Mouse (Mus musculus) c-Kit-positive CD71-positive TER-119-positive erythroid progenitor cells, embryonic 14.5 days (primary cell): ENCODE measurements at regions not wholly inside any gene's neighbourhood (a gene's known extent, or its start where the extent isn't known, plus 50 kb on each side); places are given as distances from the start of the nearest gene placed in this dataset.

ENCODE experiments used
- DNase-seq: peaks from one replicate; pipeline ENCODE4 v3.0.0-alpha.2; 2013; ENCODE audit warnings: low spot score

GRCm38 (mm10) chr8:89646946-89647345 is 603.0 kb upstream of the Sall1 start:
- DNase-seq, result no peak

- no peak for DNase-seq
Measured at GRCm38 (mm10) chr8:89641339-89641738, 597.4 kb upstream of the Sall1 start.

GRCm38 (mm10) chr8:89634864-89635263 is 590.9 kb upstream of the Sall1 start:
- DNase-seq, result no peak

- no peak for DNase-seq
Measured at GRCm38 (mm10) chr8:89632304-89632703, 588.3 kb upstream of the Sall1 start.

- no peak for DNase-seq
Measured at GRCm38 (mm10) chr8:89630540-89630939, 586.6 kb upstream of the Sall1 start.

GRCm38 (mm10) chr8:89618089-89618488 is 574.1 kb upstream of the Sall1 start:
- DNase-seq, result peak; percentile 6

GRCm38 (mm10) chr8:89615863-89616558 is 572.0 kb upstream of the Sall1 start:
- no peak for DNase-seq

GRCm38 (mm10) chr8:89609074-89609473 is 565.1 kb upstream of the Sall1 start:
- no peak for DNase-seq

- DNase-seq, result no peak
Measured at GRCm38 (mm10) chr8:89605905-89606468, 562.0 kb upstream of the Sall1 start.

GRCm38 (mm10) chr8:89604461-89604860 is 560.5 kb upstream of the Sall1 start:
- no peak for DNase-seq

- no peak for DNase-seq
Measured at GRCm38 (mm10) chr8:89596380-89596779, 552.4 kb upstream of the Sall1 start.

GRCm38 (mm10) chr8:89583091-89583490 is 539.1 kb upstream of the Sall1 start:
- DNase-seq, result no peak

- DNase-seq, result no peak
Measured at GRCm38 (mm10) chr8:89582566-89582965, 538.6 kb upstream of the Sall1 start.

GRCm38 (mm10) chr8:89571816-89572215 is 527.9 kb upstream of the Sall1 start:
- DNase-seq, result peak; percentile 44

GRCm38 (mm10) chr8:89570639-89571325 is 526.8 kb upstream of the Sall1 start:
- no peak for DNase-seq

GRCm38 (mm10) chr8:89569406-89569805 is 525.4 kb upstream of the Sall1 start:
- DNase-seq, result no peak

- no peak for DNase-seq
Measured at GRCm38 (mm10) chr8:89568641-89569040, 524.7 kb upstream of the Sall1 start.

- no peak for DNase-seq
Measured at GRCm38 (mm10) chr8:89566986-89567385, 523.0 kb upstream of the Sall1 start.

GRCm38 (mm10) chr8:89566461-89566860 is 522.5 kb upstream of the Sall1 start:
- DNase-seq, result no peak

GRCm38 (mm10) chr8:89565147-89565826 is 521.3 kb upstream of the Sall1 start:
- DNase-seq, result no peak

GRCm38 (mm10) chr8:89563544-89563943 is 519.6 kb upstream of the Sall1 start:
- no peak for DNase-seq

GRCm38 (mm10) chr8:89562597-89562996 is 518.6 kb upstream of the Sall1 start:
- DNase-seq, result no peak

- no peak for DNase-seq
Measured at GRCm38 (mm10) chr8:89541231-89541630, 497.3 kb upstream of the Sall1 start.
